Mouse (Mus musculus): ENCODE data around the gene Nxf1.

DNA sequence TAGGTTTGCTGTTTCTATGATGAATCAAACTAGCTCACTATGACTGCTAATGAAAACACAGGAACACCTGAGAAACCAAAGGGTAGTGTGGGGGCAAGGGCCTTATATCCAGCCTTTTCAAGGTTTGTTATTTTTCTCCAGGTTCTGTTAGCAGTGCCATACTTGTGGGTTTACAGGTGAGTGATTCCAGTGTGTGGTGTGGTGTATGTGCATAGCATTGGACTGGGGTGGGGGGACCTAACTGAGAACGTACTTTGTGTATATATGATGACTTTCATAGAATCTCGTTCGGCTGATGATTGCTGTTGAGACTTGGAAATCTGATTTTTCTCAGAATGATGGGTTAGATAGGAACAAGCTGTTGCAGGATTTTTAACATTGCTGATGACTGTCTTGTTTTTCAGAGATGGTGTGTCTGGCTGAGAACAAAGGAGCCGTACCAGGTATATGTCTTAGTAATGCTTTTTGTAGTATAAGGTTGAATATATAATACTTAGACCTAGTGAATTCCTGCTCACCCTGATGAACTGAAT, 31.7 kb upstream of the Nxf1 start:
- TF ChIP-seq POLR2A (IDR thresholded peaks at IDR 0.05; ENCODE audit: extremely low read depth, insufficient read depth, low read length) = no peak
- no peak for TF ChIP-seq CTCF (IDR thresholded peaks at IDR 0.05; ENCODE audit: extremely low read depth, insufficient read depth, low read length)
